Mouse (Mus musculus) hindbrain, embryonic 12.5 days (tissue): Measurements from ENCODE around the gene Itgae. TPM values are rescaled to one million over a fixed set of nuclear protein-coding genes. Genes with fewer than 3 reads are reported as not detected.

Experiments used
- ATAC-seq: fragments of 200-750 bp; cut with Nextera tagmentation; 2 replicates; pipeline ENCODE4 v1.8.0; 2017; ENCODE audit warnings: moderate TSS enrichment; ENCODE audit not compliant: low FRiP score
- H3K27ac ChIP-seq: fragments of 300-500 bp; sonication (generic); 2 replicates; pipeline ENCODE4 v1.5.1; 2016; ENCODE audit warnings: mild to moderate bottlenecking
- H3K27me3 ChIP-seq: fragments of 300-500 bp; sonication (generic); 2 replicates; pipeline ENCODE4 v1.6.1; 2016; ENCODE audit warnings: mild to moderate bottlenecking
- H3K36me3 ChIP-seq: fragments of 300-500 bp; sonication (generic); 2 replicates; pipeline ENCODE4 v1.6.1; 2016; ENCODE audit warnings: mild to moderate bottlenecking
- H3K4me1 ChIP-seq: fragments of 300-500 bp; sonication (generic); 2 replicates; pipeline ENCODE4 v1.6.1; 2016
- H3K4me2 ChIP-seq: fragments of 300-500 bp; sonication (generic); replicated peaks from 2 replicates; pipeline ENCODE4 v1.6.1; 2016; ENCODE audit warnings: mild to moderate bottlenecking
- H3K4me3 ChIP-seq: fragments of 300-500 bp; sonication (generic); 2 replicates; pipeline ENCODE4 v1.5.1; 2016; ENCODE audit warnings: mild to moderate bottlenecking
- H3K9ac ChIP-seq: fragments of 300-500 bp; sonication (generic); 2 replicates; pipeline ENCODE4 v1.6.1; 2016; ENCODE audit warnings: mild to moderate bottlenecking, moderate library complexity
- H3K9me3 ChIP-seq: fragments of 300-500 bp; sonication (generic); replicated peaks from 2 replicates; pipeline ENCODE4 v1.6.1; 2016; ENCODE audit warnings: mild to moderate bottlenecking
- WGBS: fragments of 180-500 bp; shearing (Covaris S2); methylation state at CpG from one replicate; pipeline ENCODE4 v1.1.7; 2016; 5-methylcytosine and 5-hydroxymethylcytosine counted together
- polyA plus RNA-seq: library from polyadenylated mRNA; unstranded; fragments of >200 nt; fragmentation: Nextera tagmentation; extraction: Ambion mirVana; gene quantifications from 2 replicates; pipeline ENCODE4 v1.2.1, GENCODE M21; 2016

Itgae gene
- polyA plus RNA-seq, 1 experiment from 2014 or later = 0.35 TPM

- H3K4me2 ChIP-seq = no peak overlapping the region
- no peaks in the 10 kb centered on the region for H3K27me3 ChIP-seq
- no peak overlapping the region for H3K27ac ChIP-seq
- 94% methylated on average over 5 of the region's 5 CpGs for WGBS
- no peaks in the 10 kb centered on the region for H3K9me3 ChIP-seq
- peaks cover 28% of the 10 kb centered on the region for H3K4me1 ChIP-seq
- peaks cover 21% of the 10 kb centered on the region; the same call in 1 of the 2 replicates for H3K36me3 ChIP-seq
- no peak for ATAC-seq
- no peak overlapping the region for H3K9ac ChIP-seq
- no peak overlapping the region for H3K4me3 ChIP-seq
These were observed 43.8 kb downstream of the Itgae start for GRCm38 (mm10) chr11:73134222-73134621.

- peak overlapping the region; percentile 82 for H3K4me2 ChIP-seq
- H3K4me1 ChIP-seq = peaks cover 28% of the 10 kb centered on the region
- no peak overlapping the region for H3K27ac ChIP-seq
- no peaks in the 10 kb centered on the region for H3K9me3 ChIP-seq
- WGBS = 96% methylated on average over 6 of the region's 6 CpGs
- peaks cover 21% of the 10 kb centered on the region; the same call in 1 of the 2 replicates for H3K36me3 ChIP-seq
- no peak for ATAC-seq
- no peaks in the 10 kb centered on the region for H3K27me3 ChIP-seq
- peak overlapping the region; percentile 88 for H3K4me3 ChIP-seq
- 0 out of 2 replicates have a peak overlapping the region, but pooled peaks have one; percentile 77 for H3K9ac ChIP-seq
These were observed 46.2 kb downstream of the Itgae start for GRCm38 (mm10) chr11:73136587-73136986.

DNA sequence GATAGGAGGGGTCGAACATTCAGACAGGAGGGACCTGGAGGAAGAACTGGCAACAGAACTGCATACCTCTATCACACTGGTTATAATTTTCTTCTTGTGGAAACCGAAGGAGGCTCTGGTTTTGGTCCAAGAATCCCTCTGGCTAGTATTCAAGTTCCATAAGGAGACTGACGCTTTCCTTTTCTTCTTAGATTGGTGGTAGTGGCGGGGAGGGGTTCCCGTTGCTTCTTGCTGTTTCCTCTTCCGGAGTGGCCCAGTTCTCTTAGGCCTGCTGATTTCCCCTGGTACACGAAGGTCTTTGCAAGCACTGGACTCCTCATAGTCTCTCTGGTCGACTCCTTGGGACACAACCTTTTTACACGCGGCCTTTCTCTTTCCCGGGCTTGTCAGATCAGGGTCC, 46.7 kb downstream of the Itgae start:
- Histone ChIP-seq H3K4me1 (peaks cover 28% of the 10 kb centered on the region), H3K9me3 (no peaks in the 10 kb centered on the region), H3K4me3 (peak overlapping the region; percentile 88), H3K27me3 (no peaks in the 10 kb centered on the region), H3K9ac (peak overlapping the region; percentile 77; the same call in 1 of the 2 replicates), H3K4me2 (peak overlapping the region; percentile 82), H3K27ac (no peak overlapping the region), H3K36me3 (peaks cover 21% of the 10 kb centered on the region; the same call in 1 of the 2 replicates)
- ATAC-seq = no peak
- WGBS = 45% methylated on average over 11 of the region's 11 CpGs

DNA sequence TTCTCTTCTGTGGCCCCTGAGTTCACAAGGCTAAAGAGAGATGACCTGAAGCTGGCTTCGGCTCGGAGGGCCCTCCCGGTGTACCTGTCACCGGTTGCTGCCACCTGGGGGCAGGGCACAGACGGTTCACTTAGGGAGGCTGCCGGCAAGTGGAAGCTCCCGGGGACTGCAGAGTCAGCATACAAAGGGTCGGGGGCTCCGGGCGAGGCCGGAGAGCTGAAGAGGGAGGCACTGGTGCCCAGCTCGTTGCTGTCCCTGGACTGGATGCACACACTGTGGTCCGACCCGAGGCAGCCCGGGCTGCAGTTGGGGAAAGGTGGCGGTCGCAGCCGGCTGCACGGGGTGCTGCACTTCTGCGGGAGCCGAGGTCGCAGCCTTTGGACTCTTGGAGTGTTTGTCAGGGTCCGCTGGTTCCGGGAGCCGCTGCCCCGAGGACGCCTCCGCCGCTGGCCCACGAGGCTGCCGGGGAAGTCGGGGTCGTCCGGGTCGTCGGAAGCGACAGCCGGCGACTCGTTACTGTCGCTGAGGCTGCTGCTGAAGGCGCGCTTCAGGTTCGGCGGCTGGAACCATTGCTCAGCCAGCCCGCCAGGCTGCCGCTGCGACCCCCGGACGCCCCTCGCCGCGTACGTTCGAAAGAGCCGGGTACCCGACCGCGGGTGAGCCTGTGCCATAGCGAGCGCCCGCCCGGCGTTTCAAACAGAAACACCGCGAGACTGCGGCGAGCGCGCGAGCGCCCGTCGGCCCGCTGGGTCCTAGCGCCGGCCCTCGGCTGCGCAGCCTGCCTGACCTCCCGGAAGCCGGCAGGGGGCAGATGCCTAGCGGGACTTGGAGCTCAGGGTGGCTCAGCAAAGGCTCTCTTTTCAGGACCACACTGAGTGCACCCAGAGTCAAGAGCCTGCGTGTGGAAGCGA, 47.5 kb downstream of the Itgae start, which contains the start of gene Haspin:
Haspin (minus strand) TSS at position 704 of the 911 bp plus-strand sequence.
- Histone ChIP-seq H3K4me2 (peak within 1 kb of the TSS; percentile 82), H3K4me3 (peak within 1 kb of the TSS; percentile 88), H3K9me3 (no peaks in the 10 kb centered on the region), H3K4me1 (peaks cover 28% of the 10 kb centered on the region), H3K9ac (peak within 1 kb of the TSS; percentile 77), H3K36me3 (peaks cover 15% of the 10 kb centered on the region; the same call in 1 of the 2 replicates), H3K27ac (no peak within 1 kb of the TSS), H3K27me3 (no peaks in the 10 kb centered on the region)
- under 1% methylated on average over 84 of the region's 84 CpGs for WGBS
- ATAC-seq = peak; percentile 93

GRCm38 (mm10) chr11:73144261-73144681, 53.9 kb downstream of the Itgae start:
- Histone ChIP-seq H3K4me2 (no peak overlapping the region), H3K27me3 (no peaks in the 10 kb centered on the region), H3K9ac (no peak overlapping the region; the same call in 1 of the 2 replicates), H3K4me3 (no peak overlapping the region), H3K9me3 (no peaks in the 10 kb centered on the region), H3K4me1 (no peaks in the 10 kb centered on the region), H3K36me3 (no peaks in the 10 kb centered on the region), H3K27ac (no peak overlapping the region)
- 56% methylated on average over 1 of the region's 1 CpGs for WGBS
- no peak for ATAC-seq

- WGBS = 59% methylated on average over 10 of the region's 11 CpGs
- no peaks in the 10 kb centered on the region for H3K27me3 ChIP-seq
- ATAC-seq = no peak
- H3K4me3 ChIP-seq = no peak overlapping the region
- no peaks in the 10 kb centered on the region for H3K4me1 ChIP-seq
- H3K4me2 ChIP-seq = no peak overlapping the region
- no peak overlapping the region for H3K27ac ChIP-seq
- H3K9me3 ChIP-seq = no peaks in the 10 kb centered on the region
- no peak overlapping the region for H3K9ac ChIP-seq
- H3K36me3 ChIP-seq = no peaks in the 10 kb centered on the region
These were observed 55.9 kb downstream of the Itgae start for GRCm38 (mm10) chr11:73146026-73146974.

DNA sequence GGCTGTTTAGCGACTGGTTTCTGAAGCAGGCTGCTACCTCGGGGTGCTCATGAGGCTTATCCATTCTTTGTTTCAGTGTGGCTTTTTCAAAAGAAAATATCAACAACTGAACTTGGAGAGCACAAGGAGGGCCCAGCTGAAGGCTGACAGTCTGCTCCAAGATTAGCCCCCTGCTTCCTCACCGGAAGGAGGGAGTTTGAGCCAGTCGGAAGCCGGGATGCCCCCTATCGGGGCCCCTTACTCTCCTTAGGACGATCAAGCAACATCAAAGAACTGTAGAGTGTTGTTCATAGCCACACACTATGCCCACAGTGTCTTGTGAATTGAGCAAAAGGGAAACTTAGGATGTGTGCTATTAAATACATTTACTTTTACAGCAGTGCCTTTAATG, 56.6 kb downstream of the Itgae start:
- WGBS = 60% methylated on average over 7 of the region's 7 CpGs
- no peak overlapping the region for H3K27ac ChIP-seq
- no peak overlapping the region for H3K4me3 ChIP-seq
- no peaks in the 10 kb centered on the region for H3K36me3 ChIP-seq
- H3K9ac ChIP-seq = no peak overlapping the region
- no peaks in the 10 kb centered on the region for H3K9me3 ChIP-seq
- no peaks in the 10 kb centered on the region for H3K4me1 ChIP-seq
- H3K27me3 ChIP-seq = no peaks in the 10 kb centered on the region
- H3K4me2 ChIP-seq = no peak overlapping the region
- ATAC-seq = no peak

DNA sequence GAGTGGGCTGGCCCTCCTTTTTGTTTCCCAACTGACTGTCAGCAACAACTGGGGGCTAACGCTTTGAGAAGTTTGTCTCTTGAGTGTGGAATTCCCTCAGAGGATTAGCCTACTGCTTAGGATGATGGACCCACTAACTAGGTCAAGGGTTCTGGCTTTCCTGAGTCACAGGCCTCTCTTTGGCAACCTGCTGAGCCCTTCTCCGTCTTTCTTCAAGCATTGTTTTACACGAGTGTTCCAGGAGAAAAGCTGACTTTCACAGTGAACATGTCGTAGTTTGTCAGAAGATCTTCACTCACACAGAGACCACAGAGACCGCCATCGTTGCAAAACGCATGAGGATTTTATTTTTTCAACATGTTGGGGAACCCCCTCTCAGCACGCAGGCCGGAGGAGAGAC, 57.8 kb downstream of the Itgae start:
- no peak for ATAC-seq
- Histone ChIP-seq H3K4me1 (no peaks in the 10 kb centered on the region), H3K9me3 (no peaks in the 10 kb centered on the region), H3K27ac (no peak overlapping the region), H3K4me2 (no peak overlapping the region), H3K4me3 (no peak overlapping the region), H3K27me3 (no peaks in the 10 kb centered on the region), H3K36me3 (no peaks in the 10 kb centered on the region), H3K9ac (no peak overlapping the region)
- WGBS = 77% methylated on average over 9 of the region's 9 CpGs

- no peak overlapping the region for H3K4me2 ChIP-seq
- H3K27ac ChIP-seq = no peak overlapping the region
- H3K4me3 ChIP-seq = no peak overlapping the region
- peaks cover 1% of the 10 kb centered on the region for H3K4me1 ChIP-seq
- H3K9me3 ChIP-seq = no peaks in the 10 kb centered on the region
- peaks cover 16% of the 10 kb centered on the region for H3K27me3 ChIP-seq
- 85% methylated on average over 6 of the region's 6 CpGs for WGBS
- H3K9ac ChIP-seq = no peak overlapping the region
- ATAC-seq = no peak
- no peaks in the 10 kb centered on the region for H3K36me3 ChIP-seq
These were observed 64.7 kb downstream of the Itgae start for GRCm38 (mm10) chr11:73155071-73155470.

- H3K4me2 ChIP-seq = peak within 1 kb of the TSS; percentile 85
- H3K36me3 ChIP-seq = no peaks in the 10 kb centered on the region
- 2% methylated on average over 49 of the region's 49 CpGs for WGBS
- H3K4me1 ChIP-seq = peaks cover 11% of the 10 kb centered on the region
- no peaks in the 10 kb centered on the region for H3K9me3 ChIP-seq
- H3K27ac ChIP-seq = no peak within 1 kb of the TSS
- peaks cover 32% of the 10 kb centered on the region for H3K27me3 ChIP-seq
- peak; percentile 74 for ATAC-seq
- H3K9ac ChIP-seq = peak within 1 kb of the TSS; percentile 60
- peak within 1 kb of the TSS; percentile 47 for H3K4me3 ChIP-seq
These were observed 69.8 kb downstream of the Itgae start, which contains the start of gene P2rx5 for GRCm38 (mm10) chr11:73159957-73160810. TSS of gene P2rx5 (plus strand) at chr11:73160421.

DNA sequence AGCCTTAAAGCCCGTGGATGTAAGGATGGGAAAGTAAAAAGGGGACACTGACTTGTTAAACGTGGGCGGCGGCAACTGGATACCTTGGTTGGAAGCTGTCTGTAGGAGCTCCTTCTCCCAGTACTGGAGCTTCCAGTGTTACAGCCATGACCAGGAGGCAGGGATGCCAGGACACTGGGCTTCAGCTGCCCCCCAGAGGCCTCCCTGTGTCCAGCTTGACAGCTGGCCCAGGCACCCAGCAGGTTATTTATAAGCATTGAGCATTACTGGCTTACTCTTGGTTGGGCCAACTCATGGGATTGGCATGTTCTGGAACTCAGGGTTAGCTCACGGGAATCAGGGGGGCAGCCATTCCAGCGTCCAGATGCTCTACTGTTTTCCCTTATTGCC, 70.4 kb downstream of the Itgae start:
- Histone ChIP-seq H3K36me3 (no peaks in the 10 kb centered on the region), H3K9ac (peak overlapping the region; percentile 60; the same call in 1 of the 2 replicates), H3K4me3 (peak overlapping the region; percentile 47), H3K27ac (no peak overlapping the region), H3K4me1 (peaks cover 11% of the 10 kb centered on the region), H3K9me3 (no peaks in the 10 kb centered on the region), H3K27me3 (peaks cover 32% of the 10 kb centered on the region), H3K4me2 (peak overlapping the region; percentile 85)
- WGBS = 27% methylated on average over 6 of the region's 6 CpGs
- ATAC-seq = no peak
